Mouse (Mus musculus) ES-Bruce4 (cell line): ENCODE data around the gene Cdsn.

ENCODE experiments used
- CTCF ChIP-seq: IDR thresholded peaks from one replicate; pipeline ENCODE4 v1.8.1; 2011; ENCODE audit warnings: low read depth, low read length
- POLR2A ChIP-seq: IDR thresholded peaks from one replicate; pipeline ENCODE4 v1.8.1; 2011; ENCODE audit warnings: low read length; ENCODE audit not compliant: insufficient read depth

DNA sequence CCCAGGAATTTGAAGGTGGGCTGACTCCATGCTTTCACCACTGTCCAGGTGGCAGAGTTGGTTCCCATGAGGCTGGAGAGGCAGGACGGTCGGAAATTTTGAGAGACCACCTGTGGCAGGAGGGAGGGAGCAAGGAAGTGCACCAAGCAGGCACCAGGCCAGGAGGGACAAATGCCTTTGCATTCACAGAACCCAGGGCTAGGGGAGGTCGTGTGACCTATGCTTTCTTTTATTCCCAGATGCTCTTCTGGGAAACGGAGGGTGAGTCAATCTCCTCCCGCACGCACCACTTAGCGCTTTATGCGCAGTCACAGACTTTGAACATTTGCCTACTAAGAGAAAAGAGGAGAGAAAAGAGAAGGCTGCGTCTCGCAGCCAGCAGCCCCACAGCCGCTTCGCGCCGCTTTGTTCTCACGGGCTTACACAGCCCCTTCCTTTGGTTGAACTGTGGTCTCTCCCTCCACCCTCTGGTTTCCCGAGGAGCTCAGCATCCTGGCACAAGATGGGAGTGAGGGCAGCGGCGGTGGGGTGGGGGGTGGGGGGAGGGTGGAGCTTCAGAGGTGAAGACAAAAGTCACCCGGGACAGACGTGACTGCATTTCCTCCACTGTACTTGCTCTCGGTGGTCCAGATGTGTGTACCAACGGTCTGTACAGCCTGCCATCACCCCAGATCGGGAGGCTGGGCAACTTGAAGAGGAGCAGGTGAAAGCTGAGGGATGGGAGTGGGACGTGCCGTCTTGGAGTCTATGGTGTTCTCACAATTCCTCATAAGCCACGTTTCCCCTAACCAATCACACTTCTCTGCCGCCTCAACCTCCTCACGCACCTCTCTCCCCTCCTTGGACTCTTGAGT is 17.4 kb downstream of the Cdsn start:
- TF ChIP-seq POLR2A (no peak), CTCF (no peak)
